Mouse (Mus musculus): ENCODE measurements around the gene Tln2.
A peak's percentile ranks its signal among the peaks of the same experiment; 100 is the strongest.

Tln2 gene

GRCm38 (mm10) chr9:67559603-67560002 lies at the start of gene Tln2:
Gene Tln2 (minus strand): TSS chr9:67559703.
- no peak for DNase-seq (ENCODE audit: low read depth, low spot score)

GRCm38 (mm10) chr9:67609226-67609625 lies 49.7 kb upstream of the Tln2 start:
- DNase-seq (ENCODE audit: low read depth, low spot score): no peak

- peak; percentile 76 for DNase-seq (ENCODE audit: low read depth, low spot score)
These were observed 48.4 kb upstream of the Tln2 start for GRCm38 (mm10) chr9:67607786-67608366.

- DNase-seq (ENCODE audit: low read depth, low spot score): no peak
These were observed 47.8 kb upstream of the Tln2 start for GRCm38 (mm10) chr9:67607268-67607667.

GRCm38 (mm10) chr9:67605867-67606435 lies 46.4 kb upstream of the Tln2 start:
- DNase-seq (ENCODE audit: low read depth, low spot score): no peak

GRCm38 (mm10) chr9:67604940-67605339 lies 45.4 kb upstream of the Tln2 start:
- no peak for DNase-seq (ENCODE audit: low read depth, low spot score)

- no peak for DNase-seq (ENCODE audit: low read depth, low spot score)
These were observed 42.8 kb upstream of the Tln2 start for GRCm38 (mm10) chr9:67602347-67602746.

GRCm38 (mm10) chr9:67595221-67595620 lies 35.7 kb upstream of the Tln2 start:
- no peak for DNase-seq (ENCODE audit: low read depth, low spot score)

GRCm38 (mm10) chr9:67593469-67594141 lies 34.1 kb upstream of the Tln2 start:
- DNase-seq (ENCODE audit: low read depth, low spot score): no peak

GRCm38 (mm10) chr9:67592726-67593125 lies 33.2 kb upstream of the Tln2 start:
- DNase-seq (ENCODE audit: low read depth, low spot score): no peak

GRCm38 (mm10) chr9:67587111-67587510 lies 27.6 kb upstream of the Tln2 start:
- no peak for DNase-seq (ENCODE audit: low read depth, low spot score)

GRCm38 (mm10) chr9:67586489-67586888 lies 27.0 kb upstream of the Tln2 start:
- DNase-seq (ENCODE audit: low read depth, low spot score): no peak

GRCm38 (mm10) chr9:67584871-67585270 lies 25.4 kb upstream of the Tln2 start:
- no peak for DNase-seq (ENCODE audit: low read depth, low spot score)

GRCm38 (mm10) chr9:67581581-67582280 lies 22.2 kb upstream of the Tln2 start:
- DNase-seq (ENCODE audit: low read depth, low spot score): peak; percentile 19

- no peak for DNase-seq (ENCODE audit: low read depth, low spot score)
These were observed 20.0 kb upstream of the Tln2 start for GRCm38 (mm10) chr9:67579541-67579940.

GRCm38 (mm10) chr9:67574721-67575248 lies 15.3 kb upstream of the Tln2 start:
- DNase-seq (ENCODE audit: low read depth, low spot score): no peak

- no peak for DNase-seq (ENCODE audit: low read depth, low spot score)
These were observed 14.1 kb upstream of the Tln2 start for GRCm38 (mm10) chr9:67573683-67573979.

- DNase-seq (ENCODE audit: low read depth, low spot score): no peak
These were observed 13.5 kb upstream of the Tln2 start for GRCm38 (mm10) chr9:67572790-67573682.

- no peak for DNase-seq (ENCODE audit: low read depth, low spot score)
These were observed 6.3 kb upstream of the Tln2 start for GRCm38 (mm10) chr9:67565801-67566258.

- DNase-seq (ENCODE audit: low read depth, low spot score): peak; percentile 20
These were observed 9.5 kb downstream of the Tln2 start for GRCm38 (mm10) chr9:67549811-67550501.

GRCm38 (mm10) chr9:67549332-67549731 lies 10.2 kb downstream of the Tln2 start:
- DNase-seq (ENCODE audit: low read depth, low spot score): peak; percentile 91

Data from R1 (cell line).